Mouse (Mus musculus) adrenal gland, postnatal 14 days (tissue): ENCODE results near the gene Rnf126. TPM values are rescaled to one million over a fixed set of nuclear protein-coding genes. Genes with fewer than 3 reads are reported as not detected.

ENCODE experiments used
- DNase-seq: peaks from one replicate; pipeline ENCODE4 v3.0.0; 2021; ENCODE audit warnings: mixed read lengths
- long read RNA-seq, 2 experiments: library from polyadenylated mRNA; stranded (forward); transcript quantifications; one replicate each; pipeline ENCODE4 v2.0.0; 2021
- total RNA-seq: library from RNA; stranded (reverse); gene quantifications from 2 replicates; pipeline ENCODE4 v1.2.3, GENCODE M21; 2021

Gene Rnf126
- 54.7 and 56.5 TPM in 2 replicates for total RNA-seq
- long read RNA-seq, experiment 1, transcript Rnf126-201 (9 exons, 1,639 nt): major isoform, 81 of 117 reads
- long read RNA-seq, experiment 1, partial matches to known transcripts: 4 of 117 reads
- long read RNA-seq, experiment 1, other reads (novel, unspliced or antisense): 32 of 117 reads
- long read RNA-seq, experiment 2, transcript Rnf126-201 (9 exons, 1,639 nt): major isoform, 68 of 93 reads
- long read RNA-seq, experiment 2, partial matches to known transcripts: 5 of 93 reads
- long read RNA-seq, experiment 2, other reads (novel, unspliced or antisense): 20 of 93 reads

DNA sequence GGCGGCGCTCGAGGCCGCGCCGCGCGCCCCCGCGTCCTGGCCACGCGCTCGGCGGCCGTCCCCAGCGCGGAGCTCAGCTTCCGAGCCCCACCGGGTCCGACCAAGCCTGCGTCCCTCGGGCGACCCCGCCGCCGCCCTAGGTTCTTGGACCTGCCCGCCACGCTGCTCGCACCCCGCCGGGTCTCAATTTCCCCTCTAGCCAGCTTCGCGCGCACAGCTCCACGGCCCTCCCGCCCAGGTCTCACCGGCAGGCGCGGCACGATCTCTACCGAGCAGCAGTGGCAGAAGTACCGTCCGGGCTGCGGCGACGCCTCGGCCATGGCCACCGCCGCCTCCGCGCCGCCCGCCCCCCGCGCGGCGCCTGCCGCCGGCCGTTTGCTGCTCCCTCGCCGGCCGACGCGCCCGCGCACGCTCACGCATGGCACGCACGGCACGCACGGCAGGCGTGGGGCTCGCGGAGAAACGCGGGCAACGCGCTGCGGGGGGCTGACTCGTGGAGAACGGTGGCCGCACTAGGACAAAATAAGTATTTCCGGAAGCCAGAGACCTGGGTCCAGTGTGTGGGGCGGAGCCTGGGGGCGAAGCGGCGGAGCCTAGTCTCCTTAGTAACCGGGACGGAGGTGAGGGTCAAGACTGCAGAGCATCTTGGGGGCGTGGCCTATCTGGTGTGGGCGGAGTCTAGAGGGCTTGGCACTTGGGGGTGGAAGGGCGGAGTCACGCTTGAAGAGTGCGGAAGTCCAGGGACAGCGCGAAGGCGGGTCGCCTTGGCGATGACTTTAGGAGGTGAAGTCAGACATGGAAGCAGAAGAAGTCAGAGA is at the start of gene Rnf126:
TSS of gene Rnf126 (minus strand) at position 445 of the 818 bp plus-strand sequence.
- DNase-seq: peak; percentile 100

DNA sequence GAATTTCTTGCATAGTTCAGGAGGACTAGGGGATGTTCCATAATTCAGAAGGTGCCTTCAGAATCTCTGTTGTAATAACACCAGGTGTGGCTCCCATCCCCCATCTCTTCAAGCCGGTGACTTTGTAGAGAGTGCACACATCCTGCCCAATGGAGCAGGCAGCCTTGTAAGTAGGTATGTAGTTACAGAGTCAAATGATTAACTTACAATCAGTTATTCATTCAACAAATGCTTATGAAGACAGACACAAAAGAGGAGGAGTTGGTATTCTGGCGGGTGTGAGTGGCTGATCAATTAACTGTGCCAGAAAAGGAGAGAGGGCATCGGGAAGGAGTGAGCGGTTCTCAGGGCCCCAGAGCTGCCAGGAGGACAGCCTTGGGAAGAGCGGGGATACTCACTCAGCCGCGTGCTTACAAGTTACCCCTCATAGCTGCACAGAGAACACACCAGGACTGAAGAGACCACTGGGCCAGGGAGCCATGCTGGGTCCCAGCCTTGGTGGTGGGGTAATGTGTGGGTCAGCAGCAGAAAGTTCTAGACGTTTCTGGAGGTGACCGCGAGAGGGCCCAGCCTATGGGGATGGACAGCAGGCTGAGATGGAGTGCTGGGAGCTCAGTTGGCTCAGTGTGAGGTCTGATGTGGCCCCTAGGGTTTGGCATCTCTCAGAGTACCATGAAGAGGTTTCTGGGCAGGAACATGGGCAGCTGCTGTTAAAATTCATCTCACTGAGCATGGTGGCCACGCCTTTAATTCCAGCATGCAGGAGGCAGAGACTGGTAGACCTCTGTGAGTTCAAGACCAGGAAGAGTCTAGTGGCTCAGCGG is 49.1 kb upstream of the Rnf126 start:
- no peak for DNase-seq

GRCm38 (mm10) chr10:79814271-79814842 is 47.6 kb upstream of the Rnf126 start:
- no peak for DNase-seq

- DNase-seq: peak; percentile 92
Measured at GRCm38 (mm10) chr10:79811736-79812637, 45.2 kb upstream of the Rnf126 start.

DNA sequence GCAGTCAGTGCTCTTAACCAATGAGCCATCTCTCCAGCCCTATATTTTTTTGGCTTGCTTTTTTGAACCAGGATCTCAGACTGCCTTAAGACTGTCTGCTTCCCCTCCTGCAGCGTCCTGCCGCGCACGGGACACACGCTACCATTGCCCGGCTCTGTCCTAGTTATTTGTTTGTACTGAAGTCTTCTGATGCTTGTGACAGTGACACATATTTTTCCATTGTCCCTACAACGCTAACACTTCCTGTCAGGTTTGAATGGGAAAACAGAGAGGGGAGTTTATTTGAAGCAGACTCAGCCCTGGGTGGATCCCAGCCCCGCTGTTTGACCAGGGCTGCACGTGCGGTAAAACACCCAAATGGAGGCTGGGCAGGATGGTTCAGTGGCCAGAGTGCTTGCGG is 42.0 kb upstream of the Rnf126 start:
- no peak for DNase-seq

DNA sequence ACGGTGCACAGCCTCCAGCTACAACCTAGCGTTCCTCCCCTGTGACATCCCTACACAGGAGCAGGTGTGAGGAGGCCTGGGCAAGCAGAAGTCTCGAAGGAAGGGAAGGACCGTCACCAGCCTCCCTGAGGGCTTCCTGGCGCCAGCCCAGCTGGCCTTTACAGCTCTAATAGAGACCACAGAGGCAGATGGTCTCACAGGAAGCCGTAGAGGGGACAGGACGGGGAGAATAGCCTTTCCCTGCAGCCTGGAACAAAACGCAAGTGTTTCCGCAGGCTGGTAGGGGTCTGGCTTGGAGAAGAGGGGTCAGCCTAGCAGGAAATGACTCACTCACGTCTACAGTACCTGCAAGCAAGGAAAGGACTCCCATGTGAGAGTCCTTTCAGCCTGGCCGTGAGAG is 41.1 kb upstream of the Rnf126 start:
- DNase-seq: peak; percentile 61

- no peak for DNase-seq
Measured at GRCm38 (mm10) chr10:79806972-79807371, 40.2 kb upstream of the Rnf126 start.

GRCm38 (mm10) chr10:79806331-79806730 is 39.6 kb upstream of the Rnf126 start:
- DNase-seq: no peak

DNA sequence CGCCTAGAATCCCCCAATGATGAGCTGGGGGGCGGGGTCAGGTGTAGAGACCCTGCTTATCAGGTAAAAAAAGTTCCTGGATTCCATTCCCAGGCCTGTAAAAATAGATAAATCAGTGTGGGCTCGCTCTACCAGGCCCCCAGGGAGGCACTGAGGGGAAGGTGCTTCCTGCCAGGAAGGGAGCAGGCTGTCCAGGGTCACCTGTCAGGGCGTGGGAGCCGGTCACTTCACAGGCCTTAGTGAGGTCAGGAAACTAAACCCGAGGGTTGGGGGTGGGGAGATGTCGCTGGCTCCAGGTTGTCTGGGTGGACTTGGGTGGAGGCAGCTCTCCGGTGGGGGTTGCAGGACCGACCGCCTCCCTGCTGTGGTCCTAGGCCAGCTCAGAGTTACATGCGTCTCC is 38.9 kb upstream of the Rnf126 start:
- peak; percentile 69 for DNase-seq

DNA sequence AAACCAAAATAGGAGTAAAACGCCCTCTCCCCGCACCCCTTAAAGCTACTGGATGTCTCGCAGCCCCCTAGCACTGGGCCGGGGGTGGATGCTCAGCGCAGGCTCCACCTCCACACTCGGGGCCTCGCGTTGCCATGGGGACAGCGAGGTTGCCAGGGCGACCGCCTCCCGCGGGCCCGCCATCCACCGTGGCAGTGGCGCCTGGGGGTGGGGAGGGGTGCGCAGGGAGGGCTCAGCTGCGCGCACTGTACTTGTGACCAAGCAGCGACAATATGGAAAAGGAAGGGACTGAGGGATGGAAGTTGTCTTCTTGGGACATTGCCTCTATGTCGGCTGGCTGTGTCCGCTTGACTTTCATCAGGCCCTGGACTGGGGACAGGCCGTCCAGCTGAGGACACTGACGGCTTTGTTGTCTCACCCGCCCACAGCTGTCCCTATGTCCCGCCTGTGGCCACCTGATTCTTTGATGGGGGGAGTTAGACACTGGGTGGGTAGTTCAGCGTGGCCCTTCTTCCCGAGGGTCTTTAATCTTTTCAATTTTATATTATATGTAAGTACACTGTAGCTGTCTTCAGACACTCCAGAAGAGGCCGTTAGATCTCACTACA is 37.1 kb upstream of the Rnf126 start:
- peak; percentile 63 for DNase-seq

GRCm38 (mm10) chr10:79802331-79802971 is 35.7 kb upstream of the Rnf126 start:
- DNase-seq: peak; percentile 92

- peak; percentile 56 for DNase-seq
Measured at GRCm38 (mm10) chr10:79801837-79802236, 35.1 kb upstream of the Rnf126 start.

DNA sequence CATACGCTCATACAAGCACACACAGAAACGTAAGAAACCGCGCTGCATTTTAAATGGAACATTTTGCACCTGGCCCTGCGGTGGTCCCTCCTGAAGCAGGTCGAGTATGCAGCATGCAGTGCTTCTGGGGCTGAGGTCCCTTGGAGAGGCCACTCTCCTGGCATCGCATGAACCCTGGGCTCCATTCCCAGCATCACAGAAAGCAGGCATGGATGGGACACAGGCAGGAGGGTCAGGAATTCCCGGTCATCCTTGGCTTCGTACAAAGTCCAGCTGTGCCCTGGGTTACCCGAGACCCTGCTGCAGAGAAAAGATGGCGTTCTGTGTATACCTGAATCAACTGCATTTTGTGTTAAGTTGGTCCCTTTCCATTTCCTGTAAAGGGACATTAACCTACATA is 33.8 kb upstream of the Rnf126 start:
- DNase-seq: no peak

DNA sequence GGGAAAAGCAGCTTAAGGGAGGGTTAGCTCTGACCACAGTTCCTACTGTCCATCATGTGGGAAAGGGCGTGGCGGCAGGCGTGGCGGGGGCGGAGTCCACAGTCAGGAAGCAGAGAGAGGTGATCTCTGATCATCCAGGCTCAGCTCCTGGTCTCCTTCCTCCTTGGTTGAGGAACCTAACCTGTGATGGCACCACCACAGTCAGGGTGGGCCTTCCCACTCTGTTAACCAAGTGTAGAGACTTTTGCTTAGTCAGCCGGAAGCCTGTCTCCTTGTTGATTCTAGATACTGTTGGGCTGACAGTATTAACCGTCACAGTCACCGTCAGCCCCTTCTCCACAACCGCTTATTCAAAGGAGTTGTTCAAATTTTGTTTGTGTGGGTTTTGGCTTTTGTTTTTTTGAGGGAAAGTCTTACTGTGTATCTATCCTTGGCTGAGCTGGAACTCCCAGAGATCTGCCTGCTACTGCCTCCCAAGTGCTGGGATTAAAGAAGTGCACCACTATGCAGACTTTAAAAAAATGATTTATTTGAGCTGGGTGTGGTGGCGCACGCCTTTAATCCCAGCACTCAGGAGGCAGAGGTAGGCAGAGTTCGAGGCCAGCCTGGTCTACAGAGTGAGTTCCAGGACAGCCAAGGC is 31.7 kb upstream of the Rnf126 start:
- no peak for DNase-seq

- DNase-seq: no peak
Measured at GRCm38 (mm10) chr10:79797326-79797725, 30.6 kb upstream of the Rnf126 start.

DNA sequence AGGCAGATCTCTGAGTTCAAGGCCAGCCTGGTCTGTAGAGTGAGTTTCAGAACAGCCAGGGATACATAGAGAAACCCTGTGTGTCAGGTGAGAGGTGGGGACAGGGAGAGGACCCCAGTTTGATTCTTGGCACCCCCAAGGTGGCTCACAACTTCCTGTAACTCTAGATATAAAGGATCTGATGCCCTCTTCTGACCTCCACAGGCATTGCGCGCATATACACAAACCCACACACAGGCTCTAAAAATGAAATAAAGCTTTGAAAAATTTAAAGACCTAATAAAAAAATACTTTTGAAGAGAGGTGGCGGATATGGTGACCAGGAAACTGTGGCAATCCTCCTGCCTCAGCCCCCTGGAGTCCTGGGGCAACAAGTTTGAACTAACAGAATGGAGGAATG is 29.2 kb upstream of the Rnf126 start:
- no peak for DNase-seq

DNA sequence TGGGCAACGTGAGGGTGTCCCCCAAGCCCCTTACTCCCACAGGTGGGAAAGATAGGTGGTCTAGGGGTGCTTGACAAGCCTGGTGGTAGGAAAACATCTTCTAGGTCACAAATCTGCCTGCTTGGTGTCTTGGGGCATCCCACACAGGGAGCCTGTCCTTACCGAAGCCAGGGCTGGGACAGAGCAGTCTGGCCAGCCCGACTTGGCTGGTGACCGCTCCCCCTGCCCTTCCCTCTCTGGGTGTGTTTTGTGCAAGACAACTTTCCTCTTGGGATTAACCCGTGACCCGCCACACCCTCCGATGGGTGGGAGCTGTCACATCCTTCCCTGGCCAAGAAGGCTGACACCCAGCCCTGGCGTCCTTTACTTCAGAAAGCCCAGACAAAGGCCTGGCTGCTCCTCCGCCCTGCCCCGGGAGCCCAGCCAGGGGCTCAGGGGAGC is 27.8 kb upstream of the Rnf126 start:
- peak; percentile 77 for DNase-seq

- no peak for DNase-seq
Measured at GRCm38 (mm10) chr10:79793738-79794490, 27.2 kb upstream of the Rnf126 start.
